Mouse (Mus musculus) MEL (cell line): Measurements from ENCODE around the gene Osbpl3.

Source experiments
- EP300 ChIP-seq, 2 experiments: IDR thresholded peaks; 2 replicates each; pipeline ENCODE4 v1.6.1; 2011; ENCODE audit warnings: improper control_type of control experiment in 2 of 2, low read length in 2 of 2, low read depth in 1 of 2, mild to moderate bottlenecking in 1 of 2
- MAZ ChIP-seq: IDR thresholded peaks from 2 replicates; pipeline ENCODE4 v1.6.1; 2012; ENCODE audit warnings: low read depth, mild to moderate bottlenecking, inconsistent platforms, low read length, improper control_type of control experiment
- MYB ChIP-seq: IDR thresholded peaks from 2 replicates; pipeline ENCODE4 v1.6.1; 2011; ENCODE audit warnings: mild to moderate bottlenecking, low read depth, low read length, improper control_type of control experiment
- POLR2A ChIP-seq, 2 experiments: IDR thresholded peaks; 2 replicates each; pipeline ENCODE4 v1.6.1; 2011 to 2012; ENCODE audit warnings: low read length in 2 of 2, mild to moderate bottlenecking in 2 of 2, control low read depth in 1 of 2, improper control_type of control experiment in 1 of 2, low read depth in 1 of 2, moderate library complexity in 1 of 2; ENCODE audit not compliant: control insufficient read depth in 1 of 2, insufficient read depth in 1 of 2, poor library complexity in 1 of 2
- ZKSCAN1 ChIP-seq: IDR thresholded peaks from 2 replicates; pipeline ENCODE4 v1.6.1; 2012; ENCODE audit warnings: low read depth, mild to moderate bottlenecking, inconsistent platforms, low read length, improper control_type of control experiment, moderate library complexity
- ZNF384 ChIP-seq: IDR thresholded peaks from 2 replicates; pipeline ENCODE4 v1.6.1; 2012; ENCODE audit warnings: low read depth, mild to moderate bottlenecking, inconsistent platforms, low read length, improper control_type of control experiment

- TF ChIP-seq MYB (no peak), EP300 (IDR thresholded peaks at IDR 0.05; ENCODE audit: low read depth in 1 of 2, low read length in 2 of 2) (no peak), MAZ (no peak), ZNF384 (no peak), ZKSCAN1 (no peak), POLR2A (IDR thresholded peaks at IDR 0.05; ENCODE audit: control insufficient read depth in 1 of 2, insufficient read depth in 1 of 2, low read depth in 1 of 2, low read length in 2 of 2, poor library complexity in 1 of 2) (no peak)
Measured at GRCm38 (mm10) chr6:50432491-50432890, 23.5 kb downstream of the Osbpl3 start.
